Mouse (Mus musculus): ENCODE data around the gene Dmrt1.

The Dmrt1 gene

GRCm38 (mm10) chr19:25635119-25635518 is 129.7 kb downstream of the Dmrt1 start:
- no peak for DNase-seq

GRCm38 (mm10) chr19:25635622-25636244 is 130.3 kb downstream of the Dmrt1 start:
- DNase-seq = peak; percentile 44

GRCm38 (mm10) chr19:25638766-25639361 is 133.4 kb downstream of the Dmrt1 start:
- DNase-seq = no peak

- no peak for DNase-seq
Measured at GRCm38 (mm10) chr19:25641786-25642185, 136.4 kb downstream of the Dmrt1 start.

GRCm38 (mm10) chr19:25647136-25647535 is 141.7 kb downstream of the Dmrt1 start:
- DNase-seq = no peak

- DNase-seq = no peak
Measured at GRCm38 (mm10) chr19:25648701-25649100, 143.3 kb downstream of the Dmrt1 start.

GRCm38 (mm10) chr19:25650474-25650873 is 145.1 kb downstream of the Dmrt1 start:
- no peak for DNase-seq

GRCm38 (mm10) chr19:25652560-25652959 is 147.1 kb downstream of the Dmrt1 start:
- DNase-seq = no peak

Measured in right cerebral cortex, postnatal 25 days (tissue).